Mouse (Mus musculus): ENCODE results near the gene Slc28a1. TPM values are rescaled to one million over a fixed set of nuclear protein-coding genes. Genes with fewer than 3 reads are reported as not detected.

The Slc28a1 gene
- not detected for total RNA-seq (2023)

DNA sequence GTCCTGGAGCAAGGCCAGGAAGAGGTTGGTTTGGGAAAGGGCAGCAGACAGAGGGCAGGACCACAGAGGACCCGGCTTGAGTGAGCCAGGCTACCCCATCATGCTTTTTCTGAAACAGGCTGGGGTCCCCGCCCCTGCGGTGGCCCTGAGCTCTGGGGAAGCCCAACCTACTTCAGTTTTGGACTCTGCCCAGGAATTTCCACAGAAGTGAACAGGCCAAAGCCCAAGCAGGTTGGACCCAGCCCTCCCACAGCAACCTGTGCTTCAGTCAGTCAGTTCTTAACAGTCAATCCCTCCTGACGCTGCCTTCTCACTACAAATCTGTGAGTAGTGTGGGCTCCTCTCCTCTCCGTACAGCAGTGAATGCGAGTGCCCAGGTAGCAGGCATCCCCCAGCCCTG is at the start of gene Slc28a1:
Gene Slc28a1 (plus strand): TSS at position 245 of the 400 bp plus-strand sequence.

DNA sequence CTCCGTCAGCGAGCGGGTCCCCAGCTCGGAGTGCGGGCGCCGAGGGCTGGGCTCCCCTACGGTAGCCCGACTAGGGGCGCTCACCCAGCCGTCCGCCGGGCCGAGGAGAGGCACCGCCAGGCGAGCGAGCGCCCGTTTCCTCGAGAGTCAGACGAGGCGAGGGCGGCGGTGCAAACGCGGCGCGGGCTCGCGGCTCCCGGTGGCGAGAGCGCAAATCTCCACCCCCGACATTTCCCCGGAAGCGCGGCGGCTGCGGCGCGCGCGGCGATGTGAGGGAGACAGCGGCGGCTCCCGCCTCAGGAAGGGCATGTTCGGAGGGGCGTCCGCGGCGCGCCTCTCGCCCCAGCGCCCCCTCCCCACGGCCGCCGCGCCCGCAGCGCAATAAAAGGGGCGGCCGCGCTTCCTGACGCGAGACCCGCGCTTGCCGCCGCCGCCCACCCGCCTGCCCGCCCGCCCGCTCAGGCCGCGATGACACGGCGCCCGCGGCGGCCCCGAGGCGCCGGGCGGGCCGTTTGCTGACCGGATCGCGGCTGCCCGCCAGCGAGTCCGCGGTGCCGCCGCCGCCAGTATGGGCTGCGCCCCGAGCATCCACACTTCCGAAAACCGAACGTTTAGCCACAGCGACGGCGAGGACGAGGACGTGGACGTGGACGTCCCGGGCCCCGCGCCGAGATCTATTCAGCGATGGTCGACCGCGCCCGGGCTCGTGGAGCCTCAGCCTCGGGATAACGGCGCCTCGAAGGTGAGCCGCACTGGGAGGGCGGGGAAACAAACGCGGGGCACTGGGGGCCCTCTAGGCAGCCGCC is 99.0 kb downstream of the Slc28a1 start, which contains the start of gene Pde8a:
Gene Pde8a (plus strand): TSS at position 250 of the 806 bp plus-strand sequence.

Other genes with a start within 250 kb of the Slc28a1 start
- 1 to 10 TPM; 6.9 to 7.1 TPM for gene Wdr73, start 213.5 kb upstream of the Slc28a1 start, total RNA-seq (2023)
- gene Nmb, start 209.7 kb upstream of the Slc28a1 start, total RNA-seq (2023), result 1 to 10 TPM; 4.1 to 4.6 TPM
- 10 to 100 TPM; 56.7 to 59.3 TPM for gene Sec11a, start 167.0 kb upstream of the Slc28a1 start, total RNA-seq (2023)
- gene Zfp592, start 121.1 kb upstream of the Slc28a1 start, total RNA-seq (2023), result 10 to 100 TPM; 47.9 to 60.4 TPM
- gene Alpk3, start 57.2 kb upstream of the Slc28a1 start, total RNA-seq (2023), result under 1 TPM; 0.11 to 0.26 TPM
- gene Pde8a, start 98.8 kb downstream of the Slc28a1 start, total RNA-seq (2023), result 10 to 100 TPM; 16.4 to 19.7 TPM
- gene Rps17, start 230.5 kb downstream of the Slc28a1 start, total RNA-seq (2023), result 100 to 1,000 TPM; 804 to 872 TPM